ENCODE assay signal across 21 mouse cellular contexts in genomic region chr3:55465785-55466184, GRCm38 (mm10). TPM values are rescaled to one million over a fixed set of nuclear protein-coding genes. Genes with fewer than 3 reads are reported as not detected.
DNase-seq lines count a peak whose midpoint lies in the region; ATAC-seq and TF ChIP-seq lines count a peak whose summit lies in the region.
"Had no signal": no experiment of that assay in that cellular context is flagged by ENCODE, and none has a peak within 500 bp of the region (broad histone marks: within the 10 kb centered on the region; RNA-seq: fewer than 3 reads in every experiment).

No protein-coding gene starts in this region.

- WGBS in embryonic facial prominence, embryonic 14.5 days = 81% methylated on average over 8 of the region's 8 CpGs
- WGBS in embryonic facial prominence, embryonic 10.5 days = 89% methylated on average over 8 of the region's 8 CpGs
- 57% methylated on average over 8 of the region's 8 CpGs for WGBS in kidney, embryonic 16.5 days
- 79% methylated on average over 8 of the region's 8 CpGs for WGBS in midbrain, embryonic 13.5 days
- WGBS in midbrain, embryonic 14.5 days = 80% methylated on average over 8 of the region's 8 CpGs
- 83% methylated on average over 8 of the region's 8 CpGs for WGBS in limb, embryonic 12.5 days
- 78% methylated on average over 8 of the region's 8 CpGs for WGBS in stomach, postnatal 0 days

- no peak overlapping the region; the same call in 1 of the 2 replicates for H3K4me2 ChIP-seq in embryonic facial prominence, embryonic 14.5 days (ENCODE audit: low read depth, low read length)
- H3K4me2 ChIP-seq in kidney, embryonic 16.5 days (replicated peaks; ENCODE audit: low read depth, low read length) = peak overlapping the region; percentile 38
- H3K4me2 ChIP-seq in midbrain, embryonic 13.5 days (replicated peaks) = no peak overlapping the region
- H3K4me2 ChIP-seq in midbrain, embryonic 14.5 days (ENCODE audit: low read length) = no peak overlapping the region
- no peak overlapping the region for H3K4me2 ChIP-seq in limb, embryonic 12.5 days
- no peak overlapping the region for H3K4me2 ChIP-seq in stomach, postnatal 0 days (replicated peaks; ENCODE audit: low read depth)
- H3K4me2 ChIP-seq: heart, embryonic 12.5 days; midbrain, embryonic 11.5 days had no signal

- no peak overlapping the region for H3K4me3 ChIP-seq in embryonic facial prominence, embryonic 14.5 days (ENCODE audit: low read depth, low read length)
- H3K4me3 ChIP-seq in embryonic facial prominence, embryonic 10.5 days = no peak overlapping the region
- no peak overlapping the region; the same call in 1 of the 2 replicates for H3K4me3 ChIP-seq in kidney, embryonic 16.5 days (ENCODE audit: low read length)
- no peak overlapping the region for H3K4me3 ChIP-seq in midbrain, embryonic 13.5 days (replicated peaks)
- no peak overlapping the region for H3K4me3 ChIP-seq in midbrain, embryonic 14.5 days (replicated peaks; ENCODE audit: low read depth, low read length)
- no peak overlapping the region for H3K4me3 ChIP-seq in limb, embryonic 12.5 days (replicated peaks)
- H3K4me3 ChIP-seq in stomach, postnatal 0 days (ENCODE audit: low read depth, low read length) = no peak overlapping the region
- H3K4me3 ChIP-seq: heart, embryonic 12.5 days; myocyte had no signal

- no peaks in the 10 kb centered on the region for H3K9me3 ChIP-seq in embryonic facial prominence, embryonic 14.5 days (ENCODE audit: control insufficient read depth, low read length)
- H3K9me3 ChIP-seq in embryonic facial prominence, embryonic 10.5 days = no peaks in the 10 kb centered on the region
- no peaks in the 10 kb centered on the region for H3K9me3 ChIP-seq in kidney, embryonic 16.5 days (ENCODE audit: low read length)
- H3K9me3 ChIP-seq in midbrain, embryonic 13.5 days = no peaks in the 10 kb centered on the region
- H3K9me3 ChIP-seq in midbrain, embryonic 14.5 days (ENCODE audit: control insufficient read depth, low read length) = no peaks in the 10 kb centered on the region
- no peaks in the 10 kb centered on the region for H3K9me3 ChIP-seq in limb, embryonic 12.5 days
- H3K9me3 ChIP-seq in stomach, postnatal 0 days (ENCODE audit: control insufficient read depth, low read length) = no peaks in the 10 kb centered on the region
- H3K9me3 ChIP-seq: heart, embryonic 12.5 days had no signal

- DNase-seq in embryonic facial prominence, embryonic 14.5 days (ENCODE audit: low spot score) = no peak
- no peak for DNase-seq in embryonic facial prominence, embryonic 10.5 days (ENCODE audit: low spot score)
- DNase-seq in kidney, postnatal 25 days = no peak
- no peak for DNase-seq in midbrain, embryonic 14.5 days
- no peak for DNase-seq in stomach, postnatal 0 days (ENCODE audit: low spot score)
- DNase-seq: cerebellum, adult 11 months; embryo, embryonic 11 days; heart, postnatal 4 days; kidney, adult 18-20 months; lung, adult 2 months; lung, postnatal 4 days; thymus, adult 18-20 months had no signal

- no peak for TF ChIP-seq CTCF in stomach, postnatal 0 days (IDR thresholded peaks at IDR 0.05; ENCODE audit: low read depth)

- TF ChIP-seq EP300 in stomach, postnatal 0 days (optimal IDR thresholded peaks at IDR 0.05) = no peak

- H3K36me3 ChIP-seq in embryonic facial prominence, embryonic 14.5 days (ENCODE audit: control insufficient read depth, insufficient read depth, low read length) = no peaks in the 10 kb centered on the region
- no peaks in the 10 kb centered on the region for H3K36me3 ChIP-seq in embryonic facial prominence, embryonic 10.5 days (replicated peaks)
- H3K36me3 ChIP-seq in kidney, embryonic 16.5 days (ENCODE audit: insufficient read depth, low read length) = no peaks in the 10 kb centered on the region
- H3K36me3 ChIP-seq in midbrain, embryonic 13.5 days = 0 out of 2 replicates have a peak, but pooled peaks cover 4% of the 10 kb centered on the region
- no peaks in the 10 kb centered on the region for H3K36me3 ChIP-seq in midbrain, embryonic 14.5 days (ENCODE audit: control insufficient read depth, insufficient read depth, low read length)
- H3K36me3 ChIP-seq in limb, embryonic 12.5 days = no peaks in the 10 kb centered on the region
- H3K36me3 ChIP-seq in stomach, postnatal 0 days (ENCODE audit: control insufficient read depth, insufficient read depth, low read length) = no peaks in the 10 kb centered on the region
- H3K36me3 ChIP-seq: heart, embryonic 12.5 days had no signal

- no peak for ATAC-seq in embryonic facial prominence, embryonic 14.5 days (ENCODE audit: low read depth)
- no peak for ATAC-seq in kidney, embryonic 16.5 days (ENCODE audit: low FRiP score, low TSS enrichment)
- ATAC-seq in midbrain, embryonic 13.5 days = no peak
- no peak for ATAC-seq in midbrain, embryonic 14.5 days (ENCODE audit: low FRiP score, low TSS enrichment)
- no peak for ATAC-seq in limb, embryonic 12.5 days (ENCODE audit: insufficient number of reproducible peaks, insufficient read depth, low FRiP score, low TSS enrichment, low read depth)
- no peak for ATAC-seq in stomach, postnatal 0 days (ENCODE audit: low FRiP score, low TSS enrichment)

- no peaks in the 10 kb centered on the region for H3K27me3 ChIP-seq in embryonic facial prominence, embryonic 14.5 days (replicated peaks; ENCODE audit: control insufficient read depth, insufficient read depth, low read length)
- no peaks in the 10 kb centered on the region; the same call in 1 of the 2 replicates for H3K27me3 ChIP-seq in embryonic facial prominence, embryonic 10.5 days (replicated peaks; ENCODE audit: low read depth, poor library complexity, severe bottlenecking)
- H3K27me3 ChIP-seq in kidney, embryonic 16.5 days (ENCODE audit: insufficient read depth, low read length) = no peaks in the 10 kb centered on the region
- peaks cover 5% of the 10 kb centered on the region; the same call in 1 of the 2 replicates for H3K27me3 ChIP-seq in midbrain, embryonic 13.5 days
- H3K27me3 ChIP-seq in midbrain, embryonic 14.5 days (ENCODE audit: control insufficient read depth, insufficient read depth, low read length) = no peaks in the 10 kb centered on the region
- H3K27me3 ChIP-seq in limb, embryonic 12.5 days = 0 out of 2 replicates have a peak, but pooled peaks cover 3% of the 10 kb centered on the region
- no peaks in the 10 kb centered on the region for H3K27me3 ChIP-seq in stomach, postnatal 0 days (ENCODE audit: control insufficient read depth, insufficient read depth, low read length)
- H3K27me3 ChIP-seq: heart, embryonic 12.5 days had no signal

- H3K4me1 ChIP-seq in embryonic facial prominence, embryonic 14.5 days (ENCODE audit: control insufficient read depth, insufficient read depth, low read length) = peaks cover 4% of the 10 kb centered on the region; the same call in 1 of the 2 replicates
- H3K4me1 ChIP-seq in embryonic facial prominence, embryonic 10.5 days = peaks cover 29% of the 10 kb centered on the region
- H3K4me1 ChIP-seq in kidney, embryonic 16.5 days (ENCODE audit: insufficient read depth, low read length) = peaks cover 14% of the 10 kb centered on the region; the same call in 1 of the 2 replicates
- H3K4me1 ChIP-seq in midbrain, embryonic 13.5 days (replicated peaks) = peaks cover 50% of the 10 kb centered on the region
- peaks cover 35% of the 10 kb centered on the region for H3K4me1 ChIP-seq in midbrain, embryonic 14.5 days (ENCODE audit: control insufficient read depth, insufficient read depth, low read length)
- H3K4me1 ChIP-seq in limb, embryonic 12.5 days (replicated peaks) = peaks cover 33% of the 10 kb centered on the region
- 0 out of 2 replicates have a peak, but pooled peaks cover 2% of the 10 kb centered on the region for H3K4me1 ChIP-seq in stomach, postnatal 0 days (replicated peaks; ENCODE audit: control insufficient read depth, insufficient read depth)

- peak overlapping the region; percentile 16; the same call in 1 of the 2 replicates for H3K27ac ChIP-seq in embryonic facial prominence, embryonic 14.5 days (replicated peaks; ENCODE audit: low read depth, low read length)
- H3K27ac ChIP-seq in embryonic facial prominence, embryonic 10.5 days (replicated peaks) = no peak overlapping the region
- H3K27ac ChIP-seq in kidney, embryonic 16.5 days (ENCODE audit: low read length) = no peak overlapping the region
- peak overlapping the region; percentile 26; the same call in 1 of the 2 replicates for H3K27ac ChIP-seq in midbrain, embryonic 13.5 days
- no peak overlapping the region for H3K27ac ChIP-seq in midbrain, embryonic 14.5 days (replicated peaks; ENCODE audit: low read depth, low read length)
- 0 out of 2 replicates have a peak overlapping the region, but pooled peaks have one; percentile 12 for H3K27ac ChIP-seq in limb, embryonic 12.5 days
- no peak overlapping the region for H3K27ac ChIP-seq in stomach, postnatal 0 days (replicated peaks)

- no peak overlapping the region for H3K9ac ChIP-seq in embryonic facial prominence, embryonic 14.5 days (ENCODE audit: low read depth, low read length)
- H3K9ac ChIP-seq in kidney, embryonic 16.5 days (replicated peaks; ENCODE audit: low read length) = no peak overlapping the region
- H3K9ac ChIP-seq in midbrain, embryonic 13.5 days (replicated peaks) = no peak overlapping the region
- H3K9ac ChIP-seq in midbrain, embryonic 14.5 days (replicated peaks; ENCODE audit: low read length) = no peak overlapping the region
- H3K9ac ChIP-seq in limb, embryonic 12.5 days (replicated peaks) = no peak overlapping the region
- no peak overlapping the region for H3K9ac ChIP-seq in stomach, postnatal 0 days (ENCODE audit: low read length)
- H3K9ac ChIP-seq: heart, embryonic 12.5 days had no signal

RNA-seq across cellular contexts. Expression of gene Gm21954, which starts 6.2 kb away (rescaled TPM):
- polyA plus RNA-seq in embryonic facial prominence, embryonic 14.5 days (2014; fragmentation: Nextera tagmentation; extraction: Ambion mirVana) = not detected in 2 replicates
- not detected in 2 replicates for polyA plus RNA-seq in embryonic facial prominence, embryonic 10.5 days (2016; fragmentation: Nextera tagmentation; extraction: Ambion mirVana)
- not detected in 2 replicates for polyA plus RNA-seq in kidney, embryonic 16.5 days (2015; fragmentation: Nextera tagmentation; extraction: Ambion mirVana)
- polyA plus RNA-seq in midbrain, embryonic 13.5 days (2015; fragmentation: Nextera tagmentation; extraction: Ambion mirVana) = not detected in 2 replicates
- polyA plus RNA-seq in midbrain, embryonic 14.5 days (2014; fragmentation: Nextera tagmentation; extraction: Ambion mirVana) = not detected in 2 replicates
- polyA plus RNA-seq in limb, embryonic 12.5 days (2016; fragmentation: Nextera tagmentation; extraction: Ambion mirVana) = not detected in 2 replicates
- polyA plus RNA-seq in stomach, postnatal 0 days (2015; fragmentation: Nextera tagmentation; extraction: Ambion mirVana) = not detected in 2 replicates
- polyA plus RNA-seq: gonadal fat pad, adult 2 months; heart, embryonic 12.5 days; liver, adult 2 months; lung, adult 2 months; midbrain, embryonic 11.5 days; myocyte; urinary bladder, adult 2 months had no signal

Comparison
In these comparisons a context has a peak if more than half of its experiments do, and no peak if none do; other contexts are left out.
1. H3K27ac ChIP-seq: peak in embryonic facial prominence, embryonic 14.5 days (single experiment), midbrain, embryonic 13.5 days (single experiment) and limb, embryonic 12.5 days (single experiment); none in embryonic facial prominence, embryonic 10.5 days (single experiment), kidney, embryonic 16.5 days (single experiment), midbrain, embryonic 14.5 days (single experiment) and stomach, postnatal 0 days (single experiment).